Mouse (Mus musculus) neural tube, embryonic 12.5 days (tissue): ENCODE results near the gene Abcc10. TPM values are rescaled to one million over a fixed set of nuclear protein-coding genes. Genes with fewer than 3 reads are reported as not detected.

Source experiments
- ATAC-seq: fragments of 200-750 bp; cut with Nextera tagmentation; 2 replicates; pipeline ENCODE4 v1.8.0; 2017; ENCODE audit warnings: low read depth, mild to moderate bottlenecking, moderate TSS enrichment, moderate library complexity; ENCODE audit not compliant: low FRiP score
- H3K27ac ChIP-seq: fragments of 300-500 bp; sonication (generic); 2 replicates; pipeline ENCODE4 v1.5.1; 2016
- H3K27me3 ChIP-seq: fragments of 300-500 bp; sonication (generic); replicated peaks from 2 replicates; pipeline ENCODE4 v1.6.1; 2016; ENCODE audit warnings: mild to moderate bottlenecking
- H3K36me3 ChIP-seq: fragments of 300-500 bp; sonication (generic); 2 replicates; pipeline ENCODE4 v1.6.1; 2016; ENCODE audit warnings: mild to moderate bottlenecking
- H3K4me1 ChIP-seq: fragments of 300-500 bp; sonication (generic); 2 replicates; pipeline ENCODE4 v1.6.1; 2016
- H3K4me2 ChIP-seq: fragments of 300-500 bp; sonication (generic); replicated peaks from 2 replicates; pipeline ENCODE4 v1.6.1; 2016; ENCODE audit warnings: mild to moderate bottlenecking
- H3K4me3 ChIP-seq: fragments of 300-500 bp; sonication (generic); 2 replicates; pipeline ENCODE4 v1.5.1; 2016
- H3K9ac ChIP-seq: fragments of 300-500 bp; sonication (generic); 2 replicates; pipeline ENCODE4 v1.6.1; 2016; ENCODE audit warnings: mild to moderate bottlenecking
- H3K9me3 ChIP-seq: fragments of 300-500 bp; sonication (generic); 2 replicates; pipeline ENCODE4 v1.6.1; 2016; ENCODE audit warnings: mild to moderate bottlenecking
- WGBS: fragments of 180-500 bp; shearing (Covaris S2); methylation state at CpG from one replicate; pipeline ENCODE4 v1.1.7; 2016; 5-methylcytosine and 5-hydroxymethylcytosine counted together
- polyA plus RNA-seq: library from polyadenylated mRNA; unstranded; fragments of >200 nt; fragmentation: Nextera tagmentation; extraction: Ambion mirVana; gene quantifications from 2 replicates; pipeline ENCODE4 v1.2.1, GENCODE M21; 2016

Abcc10 gene
- polyA plus RNA-seq, 1 experiment from 2014 or later: 10.0 TPM

- no peak overlapping the region for H3K4me3 ChIP-seq
- H3K4me2 ChIP-seq: no peak overlapping the region
- no peaks in the 10 kb centered on the region for H3K4me1 ChIP-seq
- no peak overlapping the region for H3K9ac ChIP-seq
- no peaks in the 10 kb centered on the region for H3K9me3 ChIP-seq
- no peak for ATAC-seq
- H3K27me3 ChIP-seq: no peaks in the 10 kb centered on the region
- WGBS: 90% methylated on average over 12 of the region's 12 CpGs
- no peak overlapping the region for H3K27ac ChIP-seq
- peaks cover 19% of the 10 kb centered on the region for H3K36me3 ChIP-seq
These were observed 18.3 kb downstream of the Abcc10 start for GRCm38 (mm10) chr17:46309835-46310234.

DNA sequence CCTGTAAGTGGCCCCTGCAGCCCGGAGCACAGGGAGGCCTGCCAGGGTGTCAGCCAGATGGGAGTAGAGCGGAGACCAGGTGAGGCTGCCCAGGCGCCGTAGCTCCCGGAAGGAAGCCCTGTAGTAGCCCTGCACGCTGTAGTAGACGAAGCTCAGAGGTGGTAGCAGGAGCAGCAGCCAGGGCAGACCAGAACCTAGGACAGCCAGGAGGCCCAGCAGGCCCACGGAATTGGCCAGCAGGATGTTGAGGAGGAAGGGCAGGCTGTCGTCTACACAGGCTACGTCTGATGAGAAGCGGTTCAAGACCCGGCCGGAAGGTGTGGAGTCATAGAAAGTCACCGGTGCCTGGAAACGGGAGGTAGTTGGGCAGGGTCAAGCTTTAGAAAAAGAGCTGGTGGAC lies 21.2 kb downstream of the Abcc10 start:
- no peak for ATAC-seq
- Histone ChIP-seq H3K27me3 (no peaks in the 10 kb centered on the region), H3K9me3 (no peaks in the 10 kb centered on the region), H3K4me1 (no peaks in the 10 kb centered on the region), H3K36me3 (peaks cover 30% of the 10 kb centered on the region), H3K4me3 (no peak overlapping the region), H3K4me2 (no peak overlapping the region), H3K9ac (no peak overlapping the region), H3K27ac (no peak overlapping the region)
- WGBS: 91% methylated on average over 15 of the region's 15 CpGs

GRCm38 (mm10) chr17:46304184-46304583 lies 24.0 kb downstream of the Abcc10 start:
- no peak overlapping the region for H3K9ac ChIP-seq
- no peak for ATAC-seq
- WGBS: 84% methylated on average over 9 of the region's 9 CpGs

GRCm38 (mm10) chr17:46301892-46302291 lies 26.3 kb downstream of the Abcc10 start:
- no peak for ATAC-seq
- Histone ChIP-seq H3K36me3 (peaks cover 24% of the 10 kb centered on the region), H3K9ac (no peak overlapping the region), H3K4me2 (no peak overlapping the region), H3K27me3 (peaks cover 33% of the 10 kb centered on the region), H3K4me1 (peaks cover 15% of the 10 kb centered on the region), H3K9me3 (no peaks in the 10 kb centered on the region), H3K4me3 (no peak overlapping the region), H3K27ac (no peak overlapping the region)
- WGBS: 84% methylated on average over 12 of the region's 12 CpGs

More at GRCm38 (mm10) chr17:46304184-46304583, 24.0 kb downstream of the Abcc10 start:
- H3K9me3 ChIP-seq: no peaks in the 10 kb centered on the region
- H3K4me3 ChIP-seq: no peak overlapping the region
- no peak overlapping the region for H3K27ac ChIP-seq
- H3K36me3 ChIP-seq: peaks cover 26% of the 10 kb centered on the region
- H3K27me3 ChIP-seq: peaks cover 14% of the 10 kb centered on the region
- peaks cover 2% of the 10 kb centered on the region; the same call in 1 of the 2 replicates for H3K4me1 ChIP-seq
- no peak overlapping the region for H3K4me2 ChIP-seq

DNA sequence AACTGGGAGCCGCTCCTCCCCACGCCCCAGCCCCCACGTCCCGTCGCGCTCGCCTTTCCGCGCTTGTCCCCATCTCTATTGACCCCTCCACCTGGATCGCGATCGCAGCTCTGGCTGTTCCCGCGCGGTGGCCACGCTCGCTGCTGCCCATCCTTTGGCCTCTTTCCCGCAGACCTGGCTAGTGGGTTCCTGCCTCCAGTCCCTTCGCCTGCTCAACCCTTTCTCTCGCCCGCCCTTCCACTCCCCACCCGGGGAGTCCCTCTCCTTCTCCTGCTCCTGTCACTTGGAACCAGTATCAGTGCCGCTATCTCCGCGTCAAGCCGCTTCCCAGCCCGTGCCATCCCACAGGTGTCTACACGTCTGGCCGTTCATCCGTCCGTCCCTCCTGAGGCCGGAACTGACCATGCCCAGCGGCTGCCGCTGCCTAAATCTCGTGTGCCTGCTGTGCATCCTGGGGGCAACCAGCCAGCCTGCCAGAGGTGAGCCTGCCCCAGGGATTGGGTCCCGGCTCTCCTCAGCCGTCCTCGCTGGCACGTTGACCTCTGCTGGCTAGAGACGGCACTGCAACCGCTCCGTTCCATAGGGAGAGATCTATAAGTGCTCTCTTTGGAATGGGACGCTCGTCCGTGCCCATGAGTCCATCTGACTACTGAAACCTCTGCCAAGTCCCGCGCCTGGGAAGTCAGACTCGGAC lies 29.8 kb downstream of the Abcc10 start:
- WGBS: under 1% methylated on average over 48 of the region's 48 CpGs
- Histone ChIP-seq H3K27me3 (peaks cover 60% of the 10 kb centered on the region), H3K4me3 (peak overlapping the region; percentile 64), H3K36me3 (peaks cover 2% of the 10 kb centered on the region; the same call in 1 of the 2 replicates), H3K4me1 (peaks cover 15% of the 10 kb centered on the region), H3K4me2 (peak overlapping the region; percentile 100), H3K9me3 (no peaks in the 10 kb centered on the region), H3K27ac (no peak overlapping the region), H3K9ac (peak overlapping the region; percentile 73)
- peak; percentile 83 for ATAC-seq

GRCm38 (mm10) chr17:46297364-46298219 lies 30.6 kb downstream of the Abcc10 start, which contains the start of gene Dlk2:
TSS of gene Dlk2 (plus strand) at chr17:46297421.
- H3K4me1 ChIP-seq: peaks cover 15% of the 10 kb centered on the region
- H3K4me3 ChIP-seq: peak within 1 kb of the TSS; percentile 64
- H3K4me2 ChIP-seq: peak within 1 kb of the TSS; percentile 100
- peaks cover 62% of the 10 kb centered on the region for H3K27me3 ChIP-seq
- H3K27ac ChIP-seq: no peak within 1 kb of the TSS
- ATAC-seq: peak; percentile 66
- H3K9me3 ChIP-seq: no peaks in the 10 kb centered on the region
- WGBS: under 1% methylated on average over 85 of the region's 86 CpGs
- H3K9ac ChIP-seq: peak within 1 kb of the TSS; percentile 73
- H3K36me3 ChIP-seq: no peaks in the 10 kb centered on the region

DNA sequence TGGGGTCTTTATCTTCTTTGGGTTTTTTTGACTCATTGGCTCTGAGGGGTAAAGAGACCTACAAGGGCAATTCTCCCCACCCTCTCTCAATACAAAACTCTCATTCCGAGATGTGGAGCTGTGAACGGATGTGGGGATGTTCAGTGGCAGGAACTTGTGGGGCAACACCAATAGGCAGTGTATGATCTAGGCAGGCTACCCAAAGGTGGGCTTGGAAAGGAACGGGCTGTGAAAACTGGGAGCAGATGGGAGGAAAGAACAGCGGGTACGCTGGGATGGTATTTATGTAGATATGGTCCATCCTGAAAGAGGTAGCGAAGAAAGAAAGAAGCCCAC lies 31.2 kb downstream of the Abcc10 start:
- no peak overlapping the region for H3K27ac ChIP-seq
- peak overlapping the region; percentile 64 for H3K4me3 ChIP-seq
- no peaks in the 10 kb centered on the region for H3K9me3 ChIP-seq
- H3K9ac ChIP-seq: peak overlapping the region; percentile 73; the same call in 1 of the 2 replicates
- H3K4me1 ChIP-seq: peaks cover 15% of the 10 kb centered on the region
- peaks cover 62% of the 10 kb centered on the region for H3K27me3 ChIP-seq
- 10% methylated on average over 6 of the region's 6 CpGs for WGBS
- peak overlapping the region; percentile 100 for H3K4me2 ChIP-seq
- 0 out of 2 replicates have a peak, but pooled peaks have one; percentile 7 for ATAC-seq
- no peaks in the 10 kb centered on the region for H3K36me3 ChIP-seq

GRCm38 (mm10) chr17:46296601-46297000 lies 31.6 kb downstream of the Abcc10 start:
- no peak overlapping the region for H3K27ac ChIP-seq
- H3K4me3 ChIP-seq: no peak overlapping the region
- peaks cover 15% of the 10 kb centered on the region for H3K4me1 ChIP-seq
- H3K9me3 ChIP-seq: no peaks in the 10 kb centered on the region
- H3K9ac ChIP-seq: no peak overlapping the region
- no peaks in the 10 kb centered on the region for H3K36me3 ChIP-seq
- no peak overlapping the region for H3K4me2 ChIP-seq
- 46% methylated on average over 6 of the region's 6 CpGs for WGBS
- no peak for ATAC-seq
- peaks cover 62% of the 10 kb centered on the region for H3K27me3 ChIP-seq

DNA sequence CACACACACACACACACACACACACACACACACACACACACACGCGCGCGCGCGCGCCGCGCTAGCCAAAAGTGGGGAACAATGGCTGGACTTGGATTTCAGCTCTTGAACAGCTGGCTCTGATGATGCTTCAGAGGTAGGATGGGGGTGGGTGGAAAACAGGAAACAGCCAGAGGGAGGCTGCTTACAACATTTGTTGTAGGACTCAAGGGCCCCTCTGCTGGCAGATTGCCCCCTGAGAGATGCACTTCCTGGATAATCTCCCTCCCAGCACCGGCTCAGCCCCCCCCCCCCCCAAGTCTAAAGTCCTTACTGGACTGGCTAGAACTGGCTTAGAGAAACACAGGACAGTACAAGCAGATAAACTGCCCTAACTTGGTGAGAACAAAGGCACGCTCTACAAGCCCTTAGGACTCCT lies 40.5 kb downstream of the Abcc10 start:
- no peak for ATAC-seq
- peaks cover 7% of the 10 kb centered on the region for H3K4me1 ChIP-seq
- no peak overlapping the region for H3K4me3 ChIP-seq
- H3K27me3 ChIP-seq: no peaks in the 10 kb centered on the region
- no peaks in the 10 kb centered on the region for H3K9me3 ChIP-seq
- no peak overlapping the region for H3K4me2 ChIP-seq
- H3K9ac ChIP-seq: no peak overlapping the region
- no peaks in the 10 kb centered on the region for H3K36me3 ChIP-seq
- H3K27ac ChIP-seq: no peak overlapping the region
- 68% methylated on average over 11 of the region's 11 CpGs for WGBS

DNA sequence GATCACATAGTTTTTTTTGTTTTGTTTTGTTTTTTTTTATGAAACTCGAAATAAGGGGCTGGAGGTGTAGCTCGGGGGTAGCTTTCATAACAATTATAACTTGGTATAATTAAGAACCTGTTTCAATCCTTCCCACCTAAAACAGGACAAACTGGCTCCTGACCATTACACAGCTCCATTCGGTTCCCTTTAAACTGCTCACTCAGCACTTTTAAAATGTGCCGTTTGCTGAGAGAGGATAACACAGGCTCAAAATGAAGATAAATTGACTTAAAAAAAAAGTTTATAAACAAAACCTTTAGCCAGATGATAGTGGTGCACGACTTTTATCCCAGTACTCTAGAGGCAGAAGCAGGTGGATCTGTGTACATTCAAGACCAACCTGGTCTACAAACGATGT lies 42.7 kb downstream of the Abcc10 start:
- Histone ChIP-seq H3K27ac (no peak overlapping the region), H3K9ac (no peak overlapping the region), H3K27me3 (no peaks in the 10 kb centered on the region), H3K4me1 (peaks cover 21% of the 10 kb centered on the region), H3K4me3 (no peak overlapping the region), H3K4me2 (no peak overlapping the region), H3K9me3 (no peaks in the 10 kb centered on the region), H3K36me3 (no peaks in the 10 kb centered on the region)
- 71% methylated on average over 6 of the region's 6 CpGs for WGBS
- ATAC-seq: no peak

DNA sequence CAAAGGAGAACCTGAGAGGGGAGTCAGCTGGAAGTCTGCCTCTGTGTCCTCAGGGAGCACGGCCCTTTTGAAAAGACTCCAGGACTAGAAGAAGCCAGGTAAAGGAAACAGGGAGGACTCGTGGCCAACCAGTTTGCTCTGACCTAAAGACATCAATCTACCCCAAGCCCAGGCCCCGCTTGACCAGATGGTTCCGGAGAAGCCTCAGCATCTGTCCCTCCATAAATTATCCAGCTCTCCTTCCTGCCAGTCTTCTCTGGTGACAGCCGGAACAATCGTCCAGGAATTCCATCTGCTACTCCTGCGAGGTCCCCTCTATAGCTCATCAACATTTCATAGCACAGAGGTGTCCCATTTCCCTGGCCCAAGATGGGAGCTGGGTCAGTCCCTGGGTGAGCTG lies 43.5 kb downstream of the Abcc10 start:
- H3K9me3 ChIP-seq: no peaks in the 10 kb centered on the region
- no peak overlapping the region for H3K9ac ChIP-seq
- WGBS: 44% methylated on average over 7 of the region's 7 CpGs
- H3K27me3 ChIP-seq: no peaks in the 10 kb centered on the region
- H3K4me1 ChIP-seq: peaks cover 21% of the 10 kb centered on the region
- no peak overlapping the region for H3K27ac ChIP-seq
- 0 out of 2 replicates have a peak, but pooled peaks cover 5% of the 10 kb centered on the region for H3K36me3 ChIP-seq
- H3K4me2 ChIP-seq: no peak overlapping the region
- H3K4me3 ChIP-seq: no peak overlapping the region
- no peak for ATAC-seq

- Histone ChIP-seq H3K36me3 (peaks cover 10% of the 10 kb centered on the region; the same call in 1 of the 2 replicates), H3K27me3 (no peaks in the 10 kb centered on the region), H3K4me2 (no peak overlapping the region), H3K9me3 (no peaks in the 10 kb centered on the region), H3K4me1 (peaks cover 21% of the 10 kb centered on the region), H3K27ac (no peak overlapping the region), H3K4me3 (no peak overlapping the region), H3K9ac (no peak overlapping the region)
- WGBS: 84% methylated on average over 8 of the region's 8 CpGs
- no peak for ATAC-seq
These were observed 44.2 kb downstream of the Abcc10 start for GRCm38 (mm10) chr17:46283911-46284310.
